Mouse (Mus musculus) C2C12 (cell line): Measurements from ENCODE around the gene Ric3. TPM values are rescaled to one million over a fixed set of nuclear protein-coding genes. Genes with fewer than 3 reads are reported as not detected.

Source experiments
- H3K27me3 ChIP-seq: one replicate; pipeline ENCODE4 v1.6.1; 2011; ENCODE audit not compliant: control insufficient read depth, insufficient read depth, insufficient read length
- H3K36me3 ChIP-seq: one replicate; pipeline ENCODE4 v1.6.1; 2011; ENCODE audit not compliant: control insufficient read depth, insufficient read depth
- H3K4me3 ChIP-seq: one replicate; pipeline ENCODE4 v1.5.1; 2011; ENCODE audit warnings: mild to moderate bottlenecking, control low read depth; ENCODE audit not compliant: poor library complexity, insufficient read depth, severe bottlenecking
- H3K79me2 ChIP-seq: one replicate; pipeline ENCODE4 v1.6.1; 2011; ENCODE audit not compliant: control insufficient read depth, insufficient read depth
- H3K79me3 ChIP-seq: one replicate; pipeline ENCODE4 v1.6.1; 2011; ENCODE audit warnings: low read depth, control low read depth
- H3ac ChIP-seq: one replicate; pipeline ENCODE3; 2011; ENCODE audit warnings: low read depth; ENCODE audit not compliant: control insufficient read depth, insufficient read length
- CEBPB ChIP-seq: IDR thresholded peaks from one replicate; pipeline ENCODE4 v1.6.1; 2011; ENCODE audit warnings: low read depth, mild to moderate bottlenecking, control low read depth, moderate library complexity
- CTCF ChIP-seq: IDR thresholded peaks from one replicate; pipeline ENCODE4 v1.5.1; 2011; ENCODE audit not compliant: control insufficient read depth, insufficient read depth, insufficient read length
- FOSL1 ChIP-seq: IDR thresholded peaks from one replicate; pipeline ENCODE4 v1.8.0; 2011; ENCODE audit warnings: mild to moderate bottlenecking, low read length; ENCODE audit not compliant: poor library complexity, insufficient read depth, severe bottlenecking
- MAX ChIP-seq: IDR thresholded peaks from one replicate; pipeline ENCODE4 v1.6.1; 2011; ENCODE audit warnings: mild to moderate bottlenecking, control low read depth
- MYOD1 ChIP-seq: IDR thresholded peaks from one replicate; pipeline ENCODE4 v1.6.1; 2011; ENCODE audit warnings: low read depth; ENCODE audit not compliant: control insufficient read depth, insufficient read length
- MYOG ChIP-seq: IDR thresholded peaks from one replicate; pipeline ENCODE4 v1.6.1; 2011; ENCODE audit not compliant: control insufficient read depth, insufficient read length; ENCODE audit errors: extremely low read depth
- USF1 ChIP-seq: IDR thresholded peaks from one replicate; pipeline ENCODE4 v1.6.1; 2011; ENCODE audit warnings: low read depth, mild to moderate bottlenecking, control low read depth, moderate library complexity
- polyA plus RNA-seq: library from polyadenylated mRNA; unstranded; fragments of >200 nt; fragmentation: generic; extraction: Trizol; gene quantifications from one replicate; pipeline ENCODE4 v1.2.1, GENCODE M21; 2012; ENCODE audit warnings: missing spikeins

Gene Ric3
- polyA plus RNA-seq, 1 experiment, result not detected

- no peaks in the 10 kb centered on the region for H3K36me3 ChIP-seq
- H3K79me3 ChIP-seq, result no peaks in the 10 kb centered on the region
- TF ChIP-seq MAX (no peak), CEBPB (no peak), MYOG (no peak), FOSL1 (no peak), CTCF (no peak), MYOD1 (no peak), USF1 (no peak)
- no peaks in the 10 kb centered on the region for H3K79me2 ChIP-seq
- H3K27me3 ChIP-seq, result no peaks in the 10 kb centered on the region
- H3K4me3 ChIP-seq, result no peak overlapping the region
- no peak overlapping the region for H3ac ChIP-seq
Observed at GRCm38 (mm10) chr7:109003653-109004052, 79.5 kb downstream of the Ric3 start.

GRCm38 (mm10) chr7:109001971-109002370, 81.2 kb downstream of the Ric3 start:
- TF ChIP-seq USF1 (no peak), CEBPB (no peak), MYOD1 (no peak), MAX (no peak), CTCF (no peak), FOSL1 (no peak), MYOG (no peak)
- Histone ChIP-seq H3K27me3 (no peaks in the 10 kb centered on the region), H3K4me3 (no peak overlapping the region), H3K36me3 (no peaks in the 10 kb centered on the region), H3K79me2 (no peaks in the 10 kb centered on the region), H3ac (no peak overlapping the region), H3K79me3 (no peaks in the 10 kb centered on the region)

- no peak overlapping the region for H3ac ChIP-seq
- H3K79me2 ChIP-seq, result no peaks in the 10 kb centered on the region
- no peaks in the 10 kb centered on the region for H3K79me3 ChIP-seq
- no peaks in the 10 kb centered on the region for H3K27me3 ChIP-seq
- TF ChIP-seq USF1, result no peak
- TF ChIP-seq MYOG, result no peak
- no peak for TF ChIP-seq MAX
- no peak for TF ChIP-seq MYOD1
- H3K36me3 ChIP-seq, result no peaks in the 10 kb centered on the region
- H3K4me3 ChIP-seq, result no peak overlapping the region
Observed at GRCm38 (mm10) chr7:109000315-109000954, 82.7 kb downstream of the Ric3 start.

- H3K27me3 ChIP-seq, result no peaks in the 10 kb centered on the region
Observed at GRCm38 (mm10) chr7:108996156-108996555, 87.0 kb downstream of the Ric3 start.

GRCm38 (mm10) chr7:108993881-108994291, 89.2 kb downstream of the Ric3 start:
- TF ChIP-seq MYOG, result no peak
- no peak for TF ChIP-seq CTCF
- no peak for TF ChIP-seq USF1
- no peak for TF ChIP-seq FOSL1
- TF ChIP-seq MAX, result no peak
- no peak for TF ChIP-seq MYOD1

More at GRCm38 (mm10) chr7:108996156-108996555, 87.0 kb downstream of the Ric3 start:
- no peak overlapping the region for H3ac ChIP-seq
- H3K36me3 ChIP-seq, result no peaks in the 10 kb centered on the region
- no peaks in the 10 kb centered on the region for H3K79me3 ChIP-seq
- no peaks in the 10 kb centered on the region for H3K79me2 ChIP-seq
- H3K4me3 ChIP-seq, result no peak overlapping the region
- no peak for TF ChIP-seq MYOD1
- no peak for TF ChIP-seq MYOG
- TF ChIP-seq FOSL1, result no peak
- TF ChIP-seq MAX, result no peak
- TF ChIP-seq CEBPB, result no peak
- no peak for TF ChIP-seq CTCF
- TF ChIP-seq USF1, result no peak

GRCm38 (mm10) chr7:108993230-108993629, 89.9 kb downstream of the Ric3 start:
- H3K79me3 ChIP-seq, result no peaks in the 10 kb centered on the region
- TF ChIP-seq MYOD1 (no peak), FOSL1 (no peak)
- no peaks in the 10 kb centered on the region for H3K36me3 ChIP-seq
- H3K79me2 ChIP-seq, result no peaks in the 10 kb centered on the region
- no peak overlapping the region for H3K4me3 ChIP-seq
- H3K27me3 ChIP-seq, result no peaks in the 10 kb centered on the region
- H3ac ChIP-seq, result no peak overlapping the region

More at GRCm38 (mm10) chr7:108993881-108994291, 89.2 kb downstream of the Ric3 start:
- no peak overlapping the region for H3K4me3 ChIP-seq
- no peak overlapping the region for H3ac ChIP-seq
- H3K79me3 ChIP-seq, result no peaks in the 10 kb centered on the region
- H3K27me3 ChIP-seq, result no peaks in the 10 kb centered on the region
- H3K79me2 ChIP-seq, result no peaks in the 10 kb centered on the region
- H3K36me3 ChIP-seq, result no peaks in the 10 kb centered on the region
